Mouse (Mus musculus) heart, postnatal 0 days (tissue): ENCODE measurements around the gene Ank2. TPM values are rescaled to one million over a fixed set of nuclear protein-coding genes. Genes with fewer than 3 reads are reported as not detected.

Experiments
- ATAC-seq: fragments of 200-750 bp; cut with Nextera tagmentation; 2 replicates; pipeline ENCODE4 v1.8.0; 2017; ENCODE audit warnings: low read depth, moderate number of reproducible peaks, moderate library complexity; ENCODE audit not compliant: insufficient read depth
- DNase-seq: peaks from one replicate; pipeline ENCODE4 v3.0.0-alpha.2; 2016; ENCODE audit warnings: low spot score
- H3K27ac ChIP-seq: fragments of 300-500 bp; sonication (generic); 2 replicates; pipeline ENCODE4 v1.5.1; 2014; ENCODE audit warnings: low read depth, mild to moderate bottlenecking
- H3K27me3 ChIP-seq: fragments of 300-500 bp; sonication (generic); 2 replicates; pipeline ENCODE4 v1.6.1; 2014; ENCODE audit warnings: low read length, mixed read lengths; ENCODE audit not compliant: control insufficient read depth, insufficient read depth
- H3K36me3 ChIP-seq: fragments of 300-500 bp; sonication (generic); replicated peaks from 2 replicates; pipeline ENCODE4 v1.6.1; 2014; ENCODE audit warnings: low read length, mixed read lengths; ENCODE audit not compliant: control insufficient read depth, insufficient read depth
- H3K4me1 ChIP-seq: fragments of 300-500 bp; sonication (generic); 2 replicates; pipeline ENCODE4 v1.6.1; 2014; ENCODE audit warnings: antibody characterized with exemption; ENCODE audit not compliant: control insufficient read depth, insufficient read depth
- H3K4me2 ChIP-seq: fragments of 300-500 bp; sonication (generic); 2 replicates; pipeline ENCODE4 v1.6.1; 2014; ENCODE audit warnings: low read depth, mild to moderate bottlenecking, low read length, moderate library complexity
- H3K4me3 ChIP-seq: fragments of 300-500 bp; sonication (generic); 2 replicates; pipeline ENCODE4 v1.5.1; 2014; ENCODE audit warnings: low read depth, low read length
- H3K9ac ChIP-seq: fragments of 300-500 bp; sonication (generic); replicated peaks from 2 replicates; pipeline ENCODE4 v1.6.1; 2014; ENCODE audit warnings: low read depth, low read length, mixed read lengths
- H3K9me3 ChIP-seq: fragments of 300-500 bp; sonication (generic); replicated peaks from 2 replicates; pipeline ENCODE4 v1.6.1; 2016; ENCODE audit warnings: low read length; ENCODE audit not compliant: control insufficient read depth
- CTCF ChIP-seq: IDR thresholded peaks from 2 replicates; pipeline ENCODE4 v1.5.1; 2016; ENCODE audit warnings: antibody characterized with exemption, control low read depth, low read depth
- EP300 ChIP-seq: IDR thresholded peaks from 2 replicates; pipeline ENCODE4 v1.6.1; 2016; ENCODE audit warnings: antibody characterized with exemption, low read depth
- WGBS: fragments of 180-500 bp; shearing (Covaris S2); extraction: QIAGEN DNeasy Blood & Tissue Kit; methylation state at CpG from one replicate; pipeline ENCODE4 v1.1.7; 2014; 5-methylcytosine and 5-hydroxymethylcytosine counted together
- polyA plus RNA-seq: library from polyadenylated mRNA; unstranded; fragments of >200 nt; fragmentation: Nextera tagmentation; extraction: Ambion mirVana; gene quantifications from 2 replicates; pipeline ENCODE4 v1.2.1, GENCODE M21; 2015
- total RNA-seq: library from RNA; depleted of rRNA; stranded (reverse); fragments of >200 nt; gene quantifications from 2 replicates; pipeline ENCODE4 v1.2.3, GENCODE M21; 2014; ENCODE audit warnings: low replicate concordance

The Ank2 gene
- total and polyA plus RNA-seq, 2 experiments from 2014 or later: 45.1 to 138 TPM

- Histone ChIP-seq H3K4me2 (no peak overlapping the region), H3K36me3 (no peaks in the 10 kb centered on the region), H3K4me1 (no peaks in the 10 kb centered on the region), H3K9ac (no peak overlapping the region), H3K27me3 (no peaks in the 10 kb centered on the region), H3K4me3 (no peak overlapping the region), H3K27ac (no peak overlapping the region), H3K9me3 (no peaks in the 10 kb centered on the region)
- 82% methylated on average over 8 of the region's 8 CpGs for WGBS
- DNase-seq (no peak), ATAC-seq (no peak)
- TF ChIP-seq CTCF (no peak), EP300 (no peak)
These were observed 122.2 kb downstream of the Ank2 start for GRCm38 (mm10) chr3:127376901-127377460.

DNA sequence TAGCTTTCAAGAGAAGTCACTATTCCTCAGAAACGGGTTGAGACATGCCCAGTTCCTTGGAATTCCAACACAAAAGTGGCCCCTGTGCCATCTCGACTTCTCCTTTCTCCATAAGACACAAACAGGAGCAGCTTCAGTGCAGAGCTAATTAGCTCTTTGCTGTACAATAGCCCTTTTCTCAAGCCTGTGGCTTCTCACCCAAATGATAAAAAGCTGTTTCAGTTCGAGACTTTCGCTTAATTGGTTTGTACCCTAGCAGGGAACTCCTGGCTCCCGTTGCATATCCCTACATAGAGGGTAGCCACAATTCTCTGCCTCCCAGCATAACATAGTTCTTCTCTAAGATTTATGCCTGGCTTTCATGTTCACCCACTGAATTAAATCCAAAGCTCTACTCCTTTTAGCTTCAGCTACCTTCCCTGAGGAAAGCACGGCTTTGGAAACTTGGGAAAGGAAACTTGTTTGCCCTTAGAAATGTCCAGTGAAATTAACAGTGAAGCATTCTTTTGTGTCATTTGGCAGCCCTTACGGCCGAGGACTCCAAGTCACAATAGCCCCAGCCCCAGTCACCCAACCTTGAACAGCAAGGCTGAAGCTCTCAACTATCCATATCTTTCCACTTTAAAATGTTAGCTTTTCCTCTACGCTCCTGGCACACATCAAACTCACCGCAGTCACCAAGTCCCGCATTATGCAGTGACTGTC is 123.0 kb downstream of the Ank2 start:
- 61% methylated on average over 11 of the region's 11 CpGs for WGBS
- no peaks in the 10 kb centered on the region for H3K27me3 ChIP-seq

DNA sequence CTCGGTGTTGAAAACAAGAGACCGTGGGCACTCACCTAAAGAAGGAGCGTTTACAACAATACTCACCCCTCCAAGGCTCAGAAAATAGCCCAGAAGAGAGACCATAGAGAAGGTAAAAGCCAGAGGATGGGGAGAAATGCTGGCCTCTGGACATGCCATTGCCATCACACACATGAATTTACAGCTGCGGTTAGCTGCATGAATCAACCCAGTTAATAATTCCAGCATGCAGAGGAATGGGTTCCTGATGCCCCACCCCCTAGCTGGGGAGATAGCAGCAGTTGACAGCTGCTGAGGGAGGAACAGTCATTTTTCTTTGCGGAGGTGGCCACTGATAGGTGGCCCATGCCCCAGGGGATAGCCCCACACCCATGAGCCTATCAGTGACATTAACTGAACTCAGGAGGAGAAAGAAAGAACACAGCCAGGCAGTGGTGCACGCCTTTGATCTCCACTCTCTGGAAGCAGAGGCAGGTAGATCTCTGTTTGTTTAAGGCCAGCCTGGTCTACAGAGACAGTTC is 124.9 kb downstream of the Ank2 start:
- no peaks in the 10 kb centered on the region for H3K27me3 ChIP-seq
- TF ChIP-seq CTCF (no peak), EP300 (no peak)
- 82% methylated on average over 6 of the region's 6 CpGs for WGBS
- H3K4me3 ChIP-seq: no peak overlapping the region
- no peaks in the 10 kb centered on the region for H3K36me3 ChIP-seq
- no peak overlapping the region for H3K27ac ChIP-seq
- H3K9ac ChIP-seq: no peak overlapping the region
- H3K4me1 ChIP-seq: no peaks in the 10 kb centered on the region
- ATAC-seq (no peak), DNase-seq (no peak)
- no peaks in the 10 kb centered on the region for H3K9me3 ChIP-seq
- no peak overlapping the region for H3K4me2 ChIP-seq

More for the DNA sequence above, 123.0 kb downstream of the Ank2 start:
- no peak for TF ChIP-seq EP300
- Histone ChIP-seq H3K9ac (no peak overlapping the region), H3K4me2 (no peak overlapping the region), H3K4me1 (no peaks in the 10 kb centered on the region), H3K27ac (no peak overlapping the region), H3K36me3 (no peaks in the 10 kb centered on the region), H3K4me3 (no peak overlapping the region), H3K9me3 (no peaks in the 10 kb centered on the region)
- DNase-seq (no peak), ATAC-seq (no peak)

DNA sequence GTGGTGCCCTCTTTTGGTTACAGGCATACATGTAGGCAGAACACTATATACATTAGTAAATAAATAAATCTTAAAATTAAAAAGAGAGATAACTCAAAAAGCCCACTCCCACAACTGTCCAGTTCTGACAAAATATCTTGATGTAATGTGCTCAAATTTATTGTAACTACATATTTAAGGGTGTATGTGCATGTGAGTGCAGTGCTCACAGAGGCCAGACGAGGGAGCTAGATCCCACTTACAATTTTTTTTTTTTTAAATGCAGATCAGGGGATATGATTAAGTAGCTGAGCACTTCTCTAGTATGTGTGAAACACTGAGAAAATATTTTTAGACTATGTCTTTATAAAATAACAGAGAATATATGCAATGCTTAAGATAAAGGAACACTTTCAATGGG is 127.4 kb downstream of the Ank2 start:
- WGBS: 83% methylated on average over 1 of the region's 1 CpGs
- DNase-seq (no peak), ATAC-seq (no peak)
- Histone ChIP-seq H3K9ac (no peak overlapping the region), H3K4me2 (no peak overlapping the region), H3K9me3 (no peaks in the 10 kb centered on the region), H3K36me3 (no peaks in the 10 kb centered on the region), H3K27me3 (no peaks in the 10 kb centered on the region), H3K27ac (no peak overlapping the region), H3K4me3 (no peak overlapping the region), H3K4me1 (no peaks in the 10 kb centered on the region)
- TF ChIP-seq CTCF: no peak
- TF ChIP-seq EP300: no peak

GRCm38 (mm10) chr3:127369529-127369928 is 129.6 kb downstream of the Ank2 start:
- 74% methylated on average over 6 of the region's 6 CpGs for WGBS
- ATAC-seq: no peak
- H3K36me3 ChIP-seq: no peaks in the 10 kb centered on the region

GRCm38 (mm10) chr3:127367450-127367849 is 131.7 kb downstream of the Ank2 start:
- Histone ChIP-seq H3K27ac (no peak overlapping the region), H3K9me3 (no peaks in the 10 kb centered on the region), H3K9ac (no peak overlapping the region), H3K4me1 (no peaks in the 10 kb centered on the region), H3K4me3 (no peak overlapping the region), H3K27me3 (no peaks in the 10 kb centered on the region), H3K4me2 (no peak overlapping the region), H3K36me3 (no peaks in the 10 kb centered on the region)
- TF ChIP-seq EP300: no peak
- DNase-seq (no peak), ATAC-seq (no peak)
- WGBS: 83% methylated on average over 4 of the region's 4 CpGs

More at GRCm38 (mm10) chr3:127369529-127369928, 129.6 kb downstream of the Ank2 start:
- H3K4me3 ChIP-seq: no peak overlapping the region
- H3K27ac ChIP-seq: no peak overlapping the region
- no peak overlapping the region for H3K4me2 ChIP-seq
- H3K4me1 ChIP-seq: no peaks in the 10 kb centered on the region
- TF ChIP-seq CTCF (no peak), EP300 (no peak)
- H3K27me3 ChIP-seq: no peaks in the 10 kb centered on the region
- H3K9ac ChIP-seq: no peak overlapping the region
- H3K9me3 ChIP-seq: no peaks in the 10 kb centered on the region
- no peak for DNase-seq
